Mouse (Mus musculus) cerebellum, postnatal 25 days (tissue): ENCODE results near the gene Gm379.

Experiments used
- DNase-seq, 2 experiments: peaks; one replicate each; pipeline ENCODE4 v3.0.0; 2021; ENCODE audit warnings: mixed read lengths in 2 of 2

Gm379 gene

GRCm38 (mm10) chrX:108664885-108665284, at the start of gene Gm379:
Gene Gm379 (minus strand): TSS chrX:108664891.
- no peak for DNase-seq

- DNase-seq = no peak
These were observed 39.6 kb upstream of the Gm379 start for GRCm38 (mm10) chrX:108704312-108704711.

- no peak for DNase-seq
These were observed 4.2 kb upstream of the Gm379 start for GRCm38 (mm10) chrX:108668868-108669267.

- DNase-seq = no peak
These were observed 42.7 kb downstream of the Gm379 start for GRCm38 (mm10) chrX:108621991-108622390.

- no peak for DNase-seq
These were observed 43.8 kb downstream of the Gm379 start for GRCm38 (mm10) chrX:108620886-108621285.
